Mouse (Mus musculus) Muller cell, postnatal 12 days (primary cell): ENCODE data around the gene Duox1.
"Not testable (repeated sequence)": the region's sequence is repeated elsewhere in the genome, so short reads cannot be mapped to it uniquely, and the experiment has no call there.

Experiments
- DNase-seq: peaks from one replicate; pipeline ENCODE4 v3.0.0-alpha.2; 2015; ENCODE audit errors: inconsistent ontology term

Duox1 gene

DNA sequence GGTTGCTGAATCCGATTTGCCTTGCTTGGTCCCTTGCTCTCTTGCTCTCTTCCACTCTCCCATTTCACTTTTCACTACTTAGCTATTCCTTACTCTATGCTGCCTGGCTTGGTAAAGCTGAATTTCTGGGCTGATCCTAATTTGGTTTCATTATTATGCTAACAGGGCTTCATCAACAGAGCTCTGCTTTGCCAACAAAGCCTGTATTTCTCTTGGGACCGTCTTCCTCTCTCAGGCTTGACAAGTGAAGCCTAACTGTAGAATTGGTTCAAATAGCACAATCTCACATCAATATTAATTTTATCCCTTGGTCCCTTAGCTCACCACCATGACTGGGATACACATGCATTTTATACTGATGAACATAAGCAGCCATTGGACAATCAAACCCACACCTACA, 3.9 kb upstream of the Duox1 start:
- DNase-seq: no peak

GRCm38 (mm10) chr2:122312722-122313417, 2.6 kb upstream of the Duox1 start:
- no peak for DNase-seq

DNA sequence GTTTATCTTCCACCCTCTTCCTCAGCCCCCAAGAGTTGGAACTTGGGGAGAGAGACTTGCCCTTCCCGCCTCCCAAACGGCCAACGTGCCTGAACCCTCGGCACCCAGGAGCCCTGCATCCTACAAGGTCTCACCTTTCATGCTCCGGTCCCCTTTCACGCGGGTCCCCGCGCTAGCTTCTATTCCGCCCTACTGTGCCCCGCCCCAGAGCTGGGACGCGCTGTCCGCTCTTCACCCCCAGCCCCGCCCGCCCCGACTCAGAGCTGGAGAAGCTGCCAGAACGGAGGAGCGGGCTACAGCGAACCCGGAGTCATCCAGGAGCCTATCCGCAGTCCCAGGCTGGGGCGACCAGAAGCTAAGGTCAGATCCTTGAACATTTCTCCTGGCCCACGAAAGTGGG, 1.9 kb upstream of the Duox1 start, which contains the start of gene Duoxa1:
Duoxa1 (minus strand) TSS at position 195 of the 400 bp plus-strand sequence.
- DNase-seq: no peak

GRCm38 (mm10) chr2:122317384-122317783, 1.9 kb downstream of the Duox1 start:
- DNase-seq: no peak

DNA sequence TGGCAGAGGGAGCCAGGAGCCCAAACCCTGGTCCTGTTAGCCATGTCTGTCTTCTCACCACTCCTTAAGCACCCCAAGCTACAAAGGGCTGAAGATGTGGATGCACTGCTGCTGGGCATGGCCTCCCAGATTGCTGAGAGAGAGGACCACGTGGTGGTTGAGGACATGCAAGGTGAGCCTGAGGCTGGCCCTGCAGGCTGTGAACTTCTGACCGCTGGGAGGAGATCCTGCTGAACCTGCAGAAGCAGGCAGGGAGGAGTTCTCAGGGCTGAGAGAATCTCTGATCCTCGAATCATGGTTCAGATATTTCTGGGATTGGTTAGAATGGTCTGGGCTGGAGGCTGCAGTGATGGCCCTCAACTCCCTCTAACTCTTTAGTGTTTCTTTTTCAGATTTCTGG, 8.5 kb downstream of the Duox1 start:
- no peak for DNase-seq

DNA sequence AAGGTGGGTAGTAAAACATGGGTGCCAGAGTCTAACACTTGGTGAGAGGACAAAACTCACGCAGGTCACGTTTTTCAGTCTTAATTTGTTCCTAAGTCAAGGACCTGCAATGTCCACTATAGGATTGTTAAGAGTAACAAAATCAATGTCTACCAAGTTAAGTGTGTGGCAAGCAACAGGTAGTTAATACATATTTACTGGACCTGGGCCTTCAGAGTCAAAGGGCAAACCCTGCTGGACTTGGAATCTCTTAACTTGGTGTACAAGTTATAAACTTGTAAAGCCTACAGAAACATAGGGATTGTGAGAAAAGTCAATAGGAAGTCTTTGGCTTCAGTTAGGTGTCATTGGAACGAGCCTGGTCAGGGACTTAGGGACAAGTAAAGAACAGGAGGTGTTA, 9.1 kb downstream of the Duox1 start:
- DNase-seq: no peak

GRCm38 (mm10) chr2:122325361-122325760, 9.9 kb downstream of the Duox1 start:
- DNase-seq: no peak

DNA sequence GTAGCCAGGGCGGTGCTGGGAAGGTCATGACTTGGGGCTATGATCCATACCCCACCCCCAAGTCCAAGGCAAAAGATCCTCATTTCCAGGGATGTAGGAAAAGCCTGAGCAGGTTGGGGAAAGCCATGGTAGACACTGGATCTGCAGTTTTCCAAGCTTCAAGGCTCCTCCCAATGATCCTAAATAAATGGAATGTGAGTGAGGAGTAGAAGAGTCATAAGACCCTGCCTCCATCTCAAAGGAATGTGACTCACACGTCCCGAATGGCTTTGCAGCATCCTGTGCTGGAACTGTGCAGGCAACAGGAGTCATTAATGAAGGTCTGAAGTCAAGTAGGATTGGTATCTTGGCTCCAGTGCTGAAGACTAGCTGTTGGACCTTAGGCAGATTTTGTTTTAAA, 12.5 kb downstream of the Duox1 start:
- DNase-seq: no peak

GRCm38 (mm10) chr2:122330317-122330716, 14.8 kb downstream of the Duox1 start:
- not testable (repeated sequence) for DNase-seq

DNA sequence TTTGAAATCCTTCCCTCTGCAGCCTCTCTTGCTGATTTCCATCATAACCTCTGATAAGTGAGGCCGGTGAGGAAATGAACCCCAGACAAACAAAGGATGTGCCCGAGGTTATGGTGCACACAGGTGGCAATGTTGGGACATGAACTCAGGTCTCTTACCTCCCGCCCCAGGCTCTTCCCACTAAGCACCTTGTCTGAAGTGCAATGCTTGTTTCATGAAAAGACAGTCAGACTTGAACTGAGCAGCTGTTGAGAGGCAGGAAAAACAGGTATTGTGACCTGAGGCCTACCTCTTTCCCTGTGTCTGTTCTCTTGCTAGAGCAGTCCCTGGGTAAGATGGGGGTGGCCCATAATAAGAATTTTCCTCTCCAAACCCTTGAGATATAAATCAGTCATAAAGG, 16.8 kb downstream of the Duox1 start:
- no peak for DNase-seq

DNA sequence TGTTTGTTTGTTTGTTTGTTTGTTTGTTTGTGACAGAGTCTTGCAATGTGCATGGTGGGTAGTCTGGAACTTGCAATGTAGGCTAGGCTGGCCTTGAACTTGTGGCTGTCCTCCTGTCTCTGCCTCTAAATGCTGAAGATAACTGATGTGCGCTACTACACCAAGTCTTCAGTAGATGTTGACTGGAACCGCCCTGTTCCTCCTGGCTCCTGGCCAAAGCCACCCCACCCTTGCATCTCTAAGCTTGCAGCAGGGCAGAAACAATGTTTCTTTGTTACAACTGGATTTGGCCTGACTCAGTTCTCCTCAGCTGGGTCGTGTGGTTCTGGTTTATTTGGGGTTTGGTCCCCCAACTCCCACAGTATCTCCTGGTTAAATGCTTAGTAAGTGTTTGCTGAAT, 18.7 kb downstream of the Duox1 start:
- no peak for DNase-seq

DNA sequence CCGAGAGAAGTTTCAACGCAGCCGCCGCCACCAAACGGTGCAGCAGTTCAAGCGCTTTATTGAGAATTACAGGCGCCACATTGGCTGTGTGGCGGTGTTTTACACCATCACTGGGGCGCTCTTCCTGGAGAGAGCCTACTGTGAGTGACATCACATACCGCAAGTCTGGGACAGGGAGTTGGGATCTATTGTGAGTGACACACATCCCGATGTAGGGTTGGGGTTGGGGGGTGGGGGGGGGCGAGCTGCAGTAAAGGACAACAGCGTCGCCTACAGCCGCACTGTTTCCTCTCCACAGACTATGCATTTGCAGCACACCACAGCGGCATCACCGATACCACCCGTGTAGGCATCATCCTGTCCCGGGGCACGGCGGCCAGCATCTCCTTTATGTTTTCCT, 21.8 kb downstream of the Duox1 start:
- no peak for DNase-seq

GRCm38 (mm10) chr2:122345106-122345893, 29.8 kb downstream of the Duox1 start:
- DNase-seq: no peak

DNA sequence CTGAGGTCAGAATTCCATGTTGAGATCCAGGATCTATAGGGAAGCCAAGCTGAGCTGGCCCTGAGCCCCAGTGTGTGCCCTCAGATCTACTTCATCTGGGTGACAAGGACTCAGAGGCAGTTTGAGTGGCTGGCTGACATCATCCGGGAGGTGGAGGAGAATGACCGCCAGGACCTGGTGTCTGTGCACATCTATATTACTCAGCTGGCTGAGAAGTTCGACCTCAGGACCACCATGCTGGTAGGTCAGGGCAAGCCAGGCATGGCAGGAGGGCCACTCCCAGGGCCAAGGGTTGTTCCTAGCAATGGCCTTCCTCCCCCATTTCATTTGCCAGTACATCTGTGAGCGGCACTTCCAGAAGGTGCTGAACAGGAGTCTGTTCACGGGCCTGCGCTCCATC, 30.7 kb downstream of the Duox1 start:
- not testable (repeated sequence) for DNase-seq

DNA sequence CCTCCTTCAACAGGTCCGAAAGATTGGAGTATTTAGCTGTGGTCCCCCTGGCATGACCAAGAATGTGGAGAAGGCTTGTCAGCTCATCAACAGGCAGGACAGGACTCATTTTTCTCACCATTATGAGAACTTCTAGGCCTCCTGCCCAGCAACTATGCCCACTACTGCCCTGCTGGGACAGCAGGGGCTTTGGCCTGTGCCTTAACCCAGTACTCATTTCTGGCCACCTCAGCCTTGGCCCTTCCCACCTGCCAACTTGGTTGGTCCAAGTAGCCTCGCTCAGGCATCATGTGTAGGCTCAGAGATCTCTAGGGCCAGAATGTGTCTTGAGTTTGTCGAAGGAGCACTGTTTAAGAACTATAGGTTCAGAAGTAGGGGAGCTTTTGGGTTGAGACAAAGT, 31.8 kb downstream of the Duox1 start:
- DNase-seq: no peak

- peak; percentile 94 for DNase-seq
Measured at GRCm38 (mm10) chr2:122348531-122349131, 33.2 kb downstream of the Duox1 start.

- no peak for DNase-seq
Measured at GRCm38 (mm10) chr2:122349136-122349785, 33.8 kb downstream of the Duox1 start.

DNA sequence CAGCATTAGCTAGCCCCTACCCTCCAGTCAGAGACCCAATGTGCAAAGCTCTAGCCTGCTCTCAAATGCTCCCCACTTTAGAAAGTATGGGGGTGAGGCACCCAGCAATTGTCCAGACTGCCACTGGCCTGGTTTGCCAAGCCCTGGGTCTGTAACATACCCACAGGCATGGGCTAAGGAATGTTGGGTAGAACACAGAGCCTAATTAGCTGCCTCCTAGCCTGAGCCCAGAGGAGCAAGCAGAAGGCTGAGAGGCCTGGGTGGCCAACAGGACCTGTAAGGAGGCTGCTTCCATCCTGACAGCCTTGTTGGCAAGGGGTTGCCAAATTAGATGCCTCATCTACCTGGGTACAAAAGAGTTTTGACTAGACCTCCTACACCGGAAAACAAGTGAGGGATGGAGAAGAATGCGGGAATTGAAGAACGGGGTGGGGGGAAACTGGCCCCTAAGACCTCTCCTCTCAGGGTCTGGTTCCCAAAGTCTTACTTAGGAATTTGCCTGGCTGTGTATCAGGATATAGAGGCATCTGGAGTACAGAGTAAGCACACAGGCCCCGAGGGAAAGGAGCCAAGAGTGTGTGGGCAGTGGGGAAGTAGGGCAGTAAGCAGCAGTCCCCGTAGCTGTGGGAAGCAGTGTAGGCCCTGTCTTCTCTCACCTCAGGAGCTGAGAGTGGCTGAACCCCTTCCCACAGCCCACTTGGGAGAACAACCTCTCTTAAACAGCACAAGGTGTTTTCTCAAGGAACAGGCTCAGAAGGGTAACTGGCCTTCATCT, 35.9 kb downstream of the Duox1 start:
- peak; percentile 82 for DNase-seq

- DNase-seq: peak; percentile 73
Measured at GRCm38 (mm10) chr2:122351931-122352329, 36.5 kb downstream of the Duox1 start.

GRCm38 (mm10) chr2:122352992-122353391, 37.5 kb downstream of the Duox1 start:
- no peak for DNase-seq

- no peak for DNase-seq
Measured at GRCm38 (mm10) chr2:122353765-122354164, 38.3 kb downstream of the Duox1 start.
